Mouse (Mus musculus): ENCODE results near the gene Prkn.

DNA sequence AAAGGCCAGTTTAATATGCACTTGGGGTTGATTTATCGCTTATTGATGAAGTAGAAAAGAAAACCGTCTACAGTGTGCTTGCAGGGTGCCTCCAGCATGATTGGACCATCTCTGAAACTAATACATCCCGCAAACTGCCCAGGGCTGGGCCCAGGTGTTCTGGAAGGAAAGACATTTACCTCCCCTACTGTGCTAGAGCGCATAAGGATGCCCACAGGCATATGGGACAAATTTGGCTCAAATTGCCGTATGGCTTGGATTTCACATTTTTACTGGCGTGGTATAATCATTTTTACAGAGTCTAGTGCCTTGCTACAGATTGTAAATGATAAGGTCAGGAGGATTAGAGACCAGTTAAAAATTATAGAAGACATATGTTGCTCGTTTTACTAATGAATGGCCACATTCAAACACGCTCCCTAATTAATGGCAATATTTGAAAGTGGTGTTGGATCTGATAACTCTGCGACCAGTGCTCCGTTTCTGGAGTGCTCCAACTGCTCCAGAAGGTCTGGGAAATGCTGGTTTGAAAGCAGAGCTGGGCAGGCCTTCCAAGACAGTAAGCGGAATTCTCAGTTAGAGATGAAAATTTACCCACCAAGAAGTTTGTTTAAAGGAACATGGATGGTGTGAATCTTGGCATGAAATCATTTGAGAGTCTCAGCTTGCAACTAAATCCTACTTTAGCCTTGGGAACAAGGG lies 1150.4 kb downstream of the Prkn start:
- no peak for TF ChIP-seq GATA1 (IDR thresholded peaks at IDR 0.05; ENCODE audit: borderline replicate concordance, low read length)
- TF ChIP-seq FLI1 (IDR thresholded peaks at IDR 0.05; ENCODE audit: low read length) = no peak
